Mouse (Mus musculus) MEL-GATA-1-ER (cell line): ENCODE results near the gene Tango6.

Source experiments
- DNase-seq: peaks from one replicate; pipeline ENCODE4 v3.0.0-alpha.2; 2012; ENCODE audit warnings: low read depth; ENCODE audit errors: extremely low read depth

Gene Tango6

GRCm38 (mm10) chr8:106699588-106699987 lies 16.7 kb downstream of the Tango6 start:
- DNase-seq: peak; percentile 58

GRCm38 (mm10) chr8:106700131-106700530 lies 17.3 kb downstream of the Tango6 start:
- no peak for DNase-seq

GRCm38 (mm10) chr8:106701360-106701759 lies 18.5 kb downstream of the Tango6 start:
- DNase-seq: no peak

- no peak for DNase-seq
These were observed 21.5 kb downstream of the Tango6 start for GRCm38 (mm10) chr8:106704199-106704900.

GRCm38 (mm10) chr8:106704901-106705321 lies 22.0 kb downstream of the Tango6 start:
- no peak for DNase-seq

GRCm38 (mm10) chr8:106706194-106706593 lies 23.3 kb downstream of the Tango6 start:
- no peak for DNase-seq

- no peak for DNase-seq
These were observed 27.1 kb downstream of the Tango6 start for GRCm38 (mm10) chr8:106710002-106710401.

- DNase-seq: no peak
These were observed 29.6 kb downstream of the Tango6 start for GRCm38 (mm10) chr8:106712487-106712886.

GRCm38 (mm10) chr8:106714297-106714696 lies 31.4 kb downstream of the Tango6 start:
- no peak for DNase-seq

- no peak for DNase-seq
These were observed 35.2 kb downstream of the Tango6 start for GRCm38 (mm10) chr8:106718091-106718500.

- no peak for DNase-seq
These were observed 38.1 kb downstream of the Tango6 start for GRCm38 (mm10) chr8:106720921-106721320.

- DNase-seq: no peak
These were observed 39.6 kb downstream of the Tango6 start for GRCm38 (mm10) chr8:106722453-106722852.

- DNase-seq: no peak
These were observed 41.1 kb downstream of the Tango6 start for GRCm38 (mm10) chr8:106723921-106724320.

- no peak for DNase-seq
These were observed 43.7 kb downstream of the Tango6 start for GRCm38 (mm10) chr8:106726551-106726950.

GRCm38 (mm10) chr8:106727241-106727835 lies 44.5 kb downstream of the Tango6 start:
- DNase-seq: no peak

GRCm38 (mm10) chr8:106727889-106728288 lies 45.0 kb downstream of the Tango6 start:
- DNase-seq: no peak

- no peak for DNase-seq
These were observed 50.1 kb downstream of the Tango6 start for GRCm38 (mm10) chr8:106732921-106733320.

GRCm38 (mm10) chr8:106733703-106734102 lies 50.8 kb downstream of the Tango6 start:
- no peak for DNase-seq

GRCm38 (mm10) chr8:106734222-106734621 lies 51.4 kb downstream of the Tango6 start:
- no peak for DNase-seq

- DNase-seq: peak; percentile 1
These were observed 54.2 kb downstream of the Tango6 start for GRCm38 (mm10) chr8:106736861-106737662.

GRCm38 (mm10) chr8:106737846-106738245 lies 55.0 kb downstream of the Tango6 start:
- no peak for DNase-seq

GRCm38 (mm10) chr8:106742321-106742720 lies 59.5 kb downstream of the Tango6 start:
- DNase-seq: no peak
